Mouse (Mus musculus): ENCODE measurements around the gene Tmem128. TPM values are rescaled to one million over a fixed set of nuclear protein-coding genes. Genes with fewer than 3 reads are reported as not detected.

Gene Tmem128
- total and polyA plus RNA-seq, 3 experiments = 55.9 to 78.9 TPM; not detected in 1

GRCm38 (mm10) chr5:38241473-38241834 is 18.5 kb upstream of the Tmem128 start:
- H3K27me3 ChIP-seq (ENCODE audit: control insufficient read depth in 1 of 2, insufficient read depth in 2 of 2, low read length in 2 of 2) = peaks cover 2 to 7% of the 10 kb centered on the region in 2 experiments
- no peaks in the 10 kb centered on the region for H3K36me3 ChIP-seq (ENCODE audit: control insufficient read depth in 1 of 2, insufficient read depth in 2 of 2, low read length in 2 of 2)
- no peaks in the 10 kb centered on the region for H3K9me3 ChIP-seq (replicated peaks; ENCODE audit: insufficient read depth, low read length)
- H3K79me2 ChIP-seq (ENCODE audit: control insufficient read depth, insufficient read depth, low read length, poor library complexity) = no peaks in the 10 kb centered on the region
- no peaks in the 10 kb centered on the region for H3K4me1 ChIP-seq (ENCODE audit: control insufficient read depth in 1 of 2, insufficient read depth in 2 of 2, low read length in 2 of 2)
- no peak overlapping the region for H3K4me3 ChIP-seq (ENCODE audit: control insufficient read depth in 1 of 2, insufficient read depth in 1 of 2, low read depth in 2 of 2, low read length in 2 of 2)
- H3K27ac ChIP-seq (ENCODE audit: control insufficient read depth, low read depth, low read length) = no peak overlapping the region
- TF ChIP-seq E2F4 (IDR thresholded peaks at IDR 0.05; ENCODE audit: borderline replicate concordance, low read depth, low read length) (no peak), ZKSCAN1 (IDR thresholded peaks at IDR 0.05; ENCODE audit: low read depth, low read length) (no peak), POLR2AphosphoS2 (IDR thresholded peaks at IDR 0.05; ENCODE audit: low read length) (no peak), MYB (IDR thresholded peaks at IDR 0.05; ENCODE audit: low read depth, low read length) (no peak), ZC3H11A (IDR thresholded peaks at IDR 0.05; ENCODE audit: low read depth, low read length) (no peak), GATA1 (IDR thresholded peaks at IDR 0.05; ENCODE audit: low read depth, low read length) (no peak)
- no peak overlapping the region for H3K9ac ChIP-seq (ENCODE audit: control insufficient read depth, low read depth, low read length, poor library complexity, severe bottlenecking)
- DNase-seq (ENCODE audit: low read depth, low spot score) = no peak

- H3K4me3 ChIP-seq (ENCODE audit: control insufficient read depth in 1 of 2, insufficient read depth in 1 of 2, low read depth in 2 of 2, low read length in 2 of 2) = no peak overlapping the region
- no peaks in the 10 kb centered on the region for H3K4me1 ChIP-seq (ENCODE audit: control insufficient read depth in 1 of 2, insufficient read depth in 2 of 2, low read length in 2 of 2)
- H3K27ac ChIP-seq (ENCODE audit: control insufficient read depth, low read depth, low read length) = no peak overlapping the region
- DNase-seq (ENCODE audit: low read depth, low spot score) = no peak
- no peaks in the 10 kb centered on the region for H3K79me2 ChIP-seq (ENCODE audit: control insufficient read depth, insufficient read depth, low read length, poor library complexity)
- no peaks in the 10 kb centered on the region for H3K9me3 ChIP-seq (replicated peaks; ENCODE audit: insufficient read depth, low read length)
- TF ChIP-seq JUND (IDR thresholded peaks at IDR 0.05; ENCODE audit: low read depth, low read length) (no peak), CTCF (IDR thresholded peaks at IDR 0.05 in 2 of 3, conservative IDR thresholded peaks at IDR 0.05 in 1 of 3; ENCODE audit: control insufficient read depth in 1 of 3, insufficient read depth in 1 of 3, low read depth in 2 of 3, low read length in 3 of 3, poor library complexity in 1 of 3, severe bottlenecking in 1 of 3) (no peak), EP300 (IDR thresholded peaks at IDR 0.05; ENCODE audit: low read depth in 1 of 2, low read length in 2 of 2) (no peak), USF1 (IDR thresholded peaks at IDR 0.05; ENCODE audit: low read depth, low read length) (no peak), POLR2AphosphoS2 (IDR thresholded peaks at IDR 0.05; ENCODE audit: low read length) (no peak), TCF12 (IDR thresholded peaks at IDR 0.05; ENCODE audit: low read depth, low read length) (no peak), BHLHE40 (IDR thresholded peaks at IDR 0.05; ENCODE audit: borderline replicate concordance, low read depth, low read length) (no peak), HCFC1 (IDR thresholded peaks at IDR 0.05; ENCODE audit: low read depth, low read length) (no peak), POLR2A (IDR thresholded peaks at IDR 0.05; ENCODE audit: control insufficient read depth in 1 of 2, insufficient read depth in 1 of 2, low read depth in 1 of 2, low read length in 2 of 2, poor library complexity in 1 of 2) (no peak), NRF1 (IDR thresholded peaks at IDR 0.05; ENCODE audit: insufficient read depth, low read depth, low read length, poor library complexity, severe bottlenecking) (no peak), USF2 (IDR thresholded peaks at IDR 0.05; ENCODE audit: borderline replicate concordance in 1 of 2, insufficient read depth in 1 of 2, low read depth in 1 of 2, low read length in 2 of 2) (no peak), GATA1 (IDR thresholded peaks at IDR 0.05; ENCODE audit: low read depth, low read length) (no peak), CHD1 (IDR thresholded peaks at IDR 0.05; ENCODE audit: low read depth, low read length) (no peak), ELF1 (IDR thresholded peaks at IDR 0.05; ENCODE audit: low read depth, low read length) (no peak), MEF2A (IDR thresholded peaks at IDR 0.05; ENCODE audit: extremely low read depth, insufficient replicate concordance, low read depth, low read length, poor library complexity, severe bottlenecking) (no peak), RCOR1 (IDR thresholded peaks at IDR 0.05; ENCODE audit: low read depth, low read length) (no peak), ETS1 (IDR thresholded peaks at IDR 0.05; ENCODE audit: low read depth, low read length) (no peak), TBP (IDR thresholded peaks at IDR 0.05; ENCODE audit: low read depth, low read length) (no peak), SMC3 (IDR thresholded peaks at IDR 0.05; ENCODE audit: low read depth, low read length) (no peak), ZC3H11A (IDR thresholded peaks at IDR 0.05; ENCODE audit: low read depth, low read length) (no peak)
- H3K36me3 ChIP-seq (ENCODE audit: control insufficient read depth in 1 of 2, insufficient read depth in 2 of 2, low read length in 2 of 2) = no peaks in the 10 kb centered on the region
- H3K9ac ChIP-seq (ENCODE audit: control insufficient read depth, low read depth, low read length, poor library complexity, severe bottlenecking) = no peak overlapping the region
- H3K27me3 ChIP-seq (ENCODE audit: control insufficient read depth in 1 of 2, insufficient read depth in 2 of 2, low read length in 2 of 2) = peaks cover 2 to 7% of the 10 kb centered on the region in 2 experiments
Observed at GRCm38 (mm10) chr5:38241966-38242365, 18.0 kb upstream of the Tmem128 start.

Measured in MEL (cell line).